Mouse (Mus musculus) stomach, embryonic 14.5 days (tissue): ENCODE measurements around the gene Wfikkn1. TPM values are rescaled to one million over a fixed set of nuclear protein-coding genes. Genes with fewer than 3 reads are reported as not detected.

Experiments
- ATAC-seq: fragments of 200-750 bp; cut with Nextera tagmentation; 2 replicates; pipeline ENCODE4 v1.8.0; 2017; ENCODE audit warnings: low read depth, moderate TSS enrichment; ENCODE audit not compliant: insufficient number of reproducible peaks, insufficient read depth, low FRiP score
- H3K27ac ChIP-seq: fragments of 300-500 bp; sonication (generic); 2 replicates; pipeline ENCODE4 v1.5.1; 2014; ENCODE audit warnings: mild to moderate bottlenecking, low read length, moderate library complexity, mixed read lengths
- H3K27me3 ChIP-seq: fragments of 300-500 bp; sonication (generic); 2 replicates; pipeline ENCODE4 v1.6.1; 2014; ENCODE audit warnings: low read length, control low read depth, mixed read lengths; ENCODE audit not compliant: control insufficient read depth, insufficient read depth
- H3K36me3 ChIP-seq: fragments of 300-500 bp; sonication (generic); 2 replicates; pipeline ENCODE4 v1.6.1; 2014; ENCODE audit warnings: mild to moderate bottlenecking, control low read depth, low read length, moderate library complexity, mixed read lengths; ENCODE audit not compliant: control insufficient read depth, insufficient read depth
- H3K4me1 ChIP-seq: fragments of 300-500 bp; sonication (generic); 2 replicates; pipeline ENCODE4 v1.6.1; 2014; ENCODE audit warnings: low read length, control low read depth, mixed read lengths; ENCODE audit not compliant: control insufficient read depth, insufficient read depth
- H3K4me2 ChIP-seq: fragments of 300-500 bp; sonication (generic); replicated peaks from 2 replicates; pipeline ENCODE4 v1.6.1; 2014; ENCODE audit warnings: low read depth, low read length, control low read depth
- H3K4me3 ChIP-seq: fragments of 300-500 bp; sonication (generic); 2 replicates; pipeline ENCODE4 v1.5.1; 2014; ENCODE audit warnings: low read depth, low read length, control low read depth
- H3K9ac ChIP-seq: fragments of 300-500 bp; sonication (generic); replicated peaks from 2 replicates; pipeline ENCODE4 v1.6.1; 2014; ENCODE audit warnings: low read depth, mild to moderate bottlenecking, control low read depth, low read length, moderate library complexity, mixed read lengths
- H3K9me3 ChIP-seq: fragments of 300-500 bp; sonication (generic); 2 replicates; pipeline ENCODE4 v1.6.1; 2016; ENCODE audit warnings: low read depth, low read length, control low read depth; ENCODE audit not compliant: control insufficient read depth
- WGBS: fragments of 180-500 bp; shearing (Covaris S2); extraction: QIAGEN DNeasy Blood & Tissue Kit; methylation state at CpG from one replicate; pipeline ENCODE4 v1.1.7; 2014; 5-methylcytosine and 5-hydroxymethylcytosine counted together
- polyA plus RNA-seq: library from polyadenylated mRNA; unstranded; fragments of >200 nt; fragmentation: Nextera tagmentation; extraction: Ambion mirVana; gene quantifications from 2 replicates; pipeline ENCODE4 v1.2.1, GENCODE M21; 2014

Gene Wfikkn1
- polyA plus RNA-seq, 1 experiment from 2014 or later = 0.65 TPM

DNA sequence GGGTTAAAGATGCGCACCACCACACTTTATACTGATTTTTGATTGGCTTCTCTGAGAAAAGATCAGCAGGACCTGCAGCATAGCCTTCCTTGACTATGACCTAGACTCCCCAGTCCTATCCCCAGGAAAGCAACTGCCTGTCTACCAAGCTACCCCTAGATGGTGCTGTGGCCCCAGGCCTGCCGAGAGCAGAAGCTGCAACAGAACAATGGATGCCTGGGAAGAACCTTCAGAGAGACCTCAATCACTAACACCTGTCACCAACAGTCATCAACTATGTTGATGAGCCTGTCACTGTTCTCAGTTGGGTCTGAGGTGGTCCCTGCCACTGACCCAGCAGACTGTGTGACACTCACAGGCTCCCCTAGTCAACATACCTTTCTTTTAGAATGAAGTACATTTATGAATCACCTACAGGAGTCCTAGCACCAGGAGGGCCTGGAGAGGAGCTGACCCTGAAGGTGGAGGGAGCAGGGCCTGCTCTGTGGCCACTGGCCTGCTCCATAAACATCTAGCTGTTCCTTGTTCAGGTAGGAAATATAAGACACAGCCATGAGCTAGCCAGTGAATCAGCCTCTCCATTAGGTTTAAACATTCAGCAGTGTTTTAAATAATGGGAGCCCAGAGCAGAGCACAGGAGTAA is 13.4 kb upstream of the Wfikkn1 start:
- H3K4me3 ChIP-seq = no peak overlapping the region
- peaks cover 5% of the 10 kb centered on the region for H3K36me3 ChIP-seq
- WGBS = 39% methylated on average over 2 of the region's 2 CpGs
- no peak for ATAC-seq
- H3K4me1 ChIP-seq = no peaks in the 10 kb centered on the region
- H3K27ac ChIP-seq = no peak overlapping the region
- no peaks in the 10 kb centered on the region for H3K27me3 ChIP-seq
- no peaks in the 10 kb centered on the region for H3K9me3 ChIP-seq
- no peak overlapping the region for H3K9ac ChIP-seq
- H3K4me2 ChIP-seq = no peak overlapping the region

DNA sequence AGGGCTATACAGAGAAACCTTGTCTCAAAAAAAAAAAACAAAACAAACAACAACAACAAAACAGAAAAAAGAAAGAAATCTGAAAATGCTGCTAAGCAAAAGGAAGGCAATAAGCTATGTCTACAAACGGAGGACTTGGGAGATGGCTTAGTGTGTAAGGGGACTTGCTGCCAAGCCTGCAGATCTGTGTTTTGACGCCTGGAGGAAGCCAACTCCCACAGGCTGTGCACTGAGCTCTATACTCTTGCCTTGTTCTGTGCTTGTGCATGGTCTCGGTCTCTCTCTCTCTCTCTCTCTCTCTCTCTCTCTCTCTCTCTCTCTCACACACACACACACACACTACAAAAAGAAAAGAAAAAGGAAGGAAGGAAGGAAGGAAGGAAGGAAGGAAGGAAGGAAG is 8.2 kb upstream of the Wfikkn1 start:
- no peak overlapping the region for H3K9ac ChIP-seq
- H3K4me1 ChIP-seq = no peaks in the 10 kb centered on the region
- ATAC-seq = no peak
- no peak overlapping the region for H3K4me2 ChIP-seq
- no peak overlapping the region for H3K4me3 ChIP-seq
- H3K36me3 ChIP-seq = peaks cover 14% of the 10 kb centered on the region
- WGBS = 85% methylated on average over 3 of the region's 3 CpGs
- no peaks in the 10 kb centered on the region for H3K9me3 ChIP-seq
- H3K27me3 ChIP-seq = no peaks in the 10 kb centered on the region
- H3K27ac ChIP-seq = no peak overlapping the region

- Histone ChIP-seq H3K4me3 (no peak overlapping the region), H3K27me3 (no peaks in the 10 kb centered on the region), H3K9ac (no peak overlapping the region), H3K36me3 (peaks cover 25% of the 10 kb centered on the region), H3K4me2 (no peak overlapping the region), H3K9me3 (no peaks in the 10 kb centered on the region), H3K4me1 (no peaks in the 10 kb centered on the region), H3K27ac (no peak overlapping the region)
- WGBS = 85% methylated on average over 10 of the region's 10 CpGs
- ATAC-seq = no peak
Measured at GRCm38 (mm10) chr17:25887467-25887866, 6.8 kb upstream of the Wfikkn1 start.

DNA sequence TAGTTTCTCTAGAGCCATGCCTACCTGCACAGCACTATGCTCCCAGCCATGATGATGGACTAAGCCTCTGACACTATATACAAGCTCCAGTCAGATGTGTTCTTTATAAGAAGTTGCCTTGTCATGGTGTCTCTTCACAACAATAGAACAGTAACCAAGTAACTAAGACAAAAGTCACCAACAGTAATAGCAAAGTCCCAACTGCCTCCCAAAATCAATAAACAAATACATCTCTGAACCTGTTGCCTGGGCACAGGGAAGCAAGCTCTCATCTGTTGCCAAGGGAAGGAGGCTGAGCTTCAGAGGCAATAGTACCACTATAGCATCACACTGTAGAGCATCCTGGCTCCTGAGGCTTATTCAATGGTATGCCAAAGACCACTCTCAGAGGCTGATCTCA is 6.1 kb upstream of the Wfikkn1 start:
- Histone ChIP-seq H3K27ac (no peak overlapping the region), H3K9ac (no peak overlapping the region), H3K36me3 (peaks cover 26% of the 10 kb centered on the region), H3K9me3 (no peaks in the 10 kb centered on the region), H3K4me2 (no peak overlapping the region), H3K4me1 (no peaks in the 10 kb centered on the region), H3K27me3 (no peaks in the 10 kb centered on the region), H3K4me3 (no peak overlapping the region)
- no peak for ATAC-seq

- no peak for ATAC-seq
- no peak overlapping the region for H3K4me3 ChIP-seq
- WGBS = 62% methylated on average over 4 of the region's 4 CpGs
- H3K27ac ChIP-seq = no peak overlapping the region
- no peaks in the 10 kb centered on the region for H3K4me1 ChIP-seq
- H3K4me2 ChIP-seq = no peak overlapping the region
- H3K27me3 ChIP-seq = no peaks in the 10 kb centered on the region
- no peak overlapping the region for H3K9ac ChIP-seq
- H3K9me3 ChIP-seq = no peaks in the 10 kb centered on the region
- peaks cover 32% of the 10 kb centered on the region for H3K36me3 ChIP-seq
Measured at GRCm38 (mm10) chr17:25885636-25886035, 5.0 kb upstream of the Wfikkn1 start.

- Histone ChIP-seq H3K4me1 (no peaks in the 10 kb centered on the region), H3K27me3 (no peaks in the 10 kb centered on the region), H3K4me3 (no peak overlapping the region), H3K27ac (no peak overlapping the region), H3K36me3 (peaks cover 27% of the 10 kb centered on the region), H3K4me2 (no peak overlapping the region), H3K9ac (no peak overlapping the region), H3K9me3 (no peaks in the 10 kb centered on the region)
- ATAC-seq = no peak
- 98% methylated on average over 3 of the region's 3 CpGs for WGBS
Measured at GRCm38 (mm10) chr17:25883824-25884223, 3.2 kb upstream of the Wfikkn1 start.

DNA sequence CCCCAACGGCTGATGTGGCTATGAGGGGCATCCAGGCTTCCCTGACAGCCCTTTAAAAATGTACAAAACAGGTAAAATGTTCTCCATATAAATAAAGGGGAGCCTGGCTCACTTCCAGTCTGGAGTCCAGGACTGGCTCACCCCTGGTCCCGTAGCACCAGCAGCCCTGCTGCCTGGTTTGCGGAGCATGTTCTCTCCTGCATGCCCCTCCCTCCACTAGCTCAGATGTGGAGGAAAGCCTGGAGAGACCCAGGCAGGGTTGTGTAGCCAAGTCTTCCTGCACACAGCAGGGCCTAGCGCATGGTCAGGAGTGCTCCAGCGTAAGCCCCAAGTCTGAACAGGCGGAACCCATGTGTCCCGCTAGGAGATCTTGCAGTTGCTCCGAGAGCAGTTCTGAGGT is 2.6 kb upstream of the Wfikkn1 start:
- Histone ChIP-seq H3K9ac (no peak overlapping the region), H3K4me3 (no peak overlapping the region), H3K27ac (no peak overlapping the region), H3K9me3 (no peaks in the 10 kb centered on the region), H3K36me3 (peaks cover 33% of the 10 kb centered on the region), H3K27me3 (no peaks in the 10 kb centered on the region), H3K4me1 (no peaks in the 10 kb centered on the region), H3K4me2 (no peak overlapping the region)
- no peak for ATAC-seq
- 84% methylated on average over 8 of the region's 8 CpGs for WGBS

- Histone ChIP-seq H3K4me3 (no peak overlapping the region), H3K36me3 (peaks cover 36% of the 10 kb centered on the region), H3K4me1 (no peaks in the 10 kb centered on the region), H3K27ac (no peak overlapping the region), H3K27me3 (no peaks in the 10 kb centered on the region), H3K9ac (no peak overlapping the region), H3K4me2 (no peak overlapping the region), H3K9me3 (no peaks in the 10 kb centered on the region)
- 46% methylated on average over 5 of the region's 5 CpGs for WGBS
- ATAC-seq = no peak
Measured at GRCm38 (mm10) chr17:25882306-25882705, 1.6 kb upstream of the Wfikkn1 start.

DNA sequence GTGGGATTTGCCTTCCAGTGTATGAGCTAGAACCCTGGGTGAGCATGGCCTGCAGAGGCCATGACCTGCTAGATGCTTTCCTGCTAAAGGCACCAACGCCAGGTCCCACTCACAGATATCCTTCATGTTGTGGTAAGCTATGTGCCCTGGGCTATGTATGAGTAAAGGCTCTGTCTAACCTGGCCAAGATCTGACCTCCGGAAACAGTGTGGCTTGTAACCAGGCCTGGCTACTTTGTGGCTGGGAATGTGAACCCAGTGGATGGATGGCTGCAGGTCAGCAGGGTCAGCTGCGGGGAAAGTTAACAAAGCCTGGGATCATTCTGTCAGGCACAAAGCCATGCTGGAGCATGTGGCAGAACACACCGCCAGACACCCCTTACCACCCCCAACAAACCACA is 1.0 kb upstream of the Wfikkn1 start:
- no peaks in the 10 kb centered on the region for H3K9me3 ChIP-seq
- H3K4me1 ChIP-seq = no peaks in the 10 kb centered on the region
- H3K27ac ChIP-seq = no peak overlapping the region
- H3K4me3 ChIP-seq = no peak overlapping the region
- peaks cover 36% of the 10 kb centered on the region for H3K36me3 ChIP-seq
- no peak for ATAC-seq
- 31% methylated on average over 4 of the region's 4 CpGs for WGBS
- H3K4me2 ChIP-seq = no peak overlapping the region
- H3K27me3 ChIP-seq = no peaks in the 10 kb centered on the region
- no peak overlapping the region for H3K9ac ChIP-seq
